Mouse (Mus musculus) megakaryocyte, embryonic 14.5 days (primary cell): Measurements from ENCODE around the gene Gm48551.

Experiments
- FLI1 ChIP-seq: IDR thresholded peaks from 2 replicates; pipeline ENCODE4 v1.6.1; 2012; ENCODE audit warnings: low read length, inconsistent platforms, mixed read lengths
- GATA1 ChIP-seq: IDR thresholded peaks from 3 replicates; pipeline ENCODE4 v1.6.1; 2012; ENCODE audit warnings: mixed read lengths, low read length, inconsistent platforms, borderline replicate concordance

GRCm38 (mm10) chr10:81395865-81396264, 11.6 kb downstream of the Gm48551 start:
- TF ChIP-seq FLI1: no peak
- no peak for TF ChIP-seq GATA1
